Mouse (Mus musculus) midbrain, embryonic 15.5 days (tissue): ENCODE results near the gene Myzap. TPM values are rescaled to one million over a fixed set of nuclear protein-coding genes. Genes with fewer than 3 reads are reported as not detected.
"Not testable (repeated sequence)": the region's sequence is repeated elsewhere in the genome, so short reads cannot be mapped to it uniquely, and the experiment has no call there.

Source experiments
- ATAC-seq: fragments of 200-750 bp; cut with Nextera tagmentation; replicated peaks from 2 replicates; pipeline ENCODE4 v1.8.0; 2017; ENCODE audit warnings: moderate TSS enrichment
- H3K27ac ChIP-seq: fragments of 300-500 bp; sonication (generic); 2 replicates; pipeline ENCODE4 v1.5.1; 2015; ENCODE audit warnings: mild to moderate bottlenecking, inconsistent platforms
- H3K27me3 ChIP-seq: fragments of 300-500 bp; sonication (generic); replicated peaks from 2 replicates; pipeline ENCODE4 v1.6.1; 2015; ENCODE audit warnings: inconsistent platforms
- H3K36me3 ChIP-seq: fragments of 300-500 bp; sonication (generic); replicated peaks from 2 replicates; pipeline ENCODE4 v1.6.1; 2015; ENCODE audit warnings: inconsistent platforms
- H3K4me1 ChIP-seq: fragments of 300-500 bp; sonication (generic); 2 replicates; pipeline ENCODE4 v1.6.1; 2015; ENCODE audit warnings: inconsistent platforms
- H3K4me2 ChIP-seq: fragments of 300-500 bp; sonication (generic); 2 replicates; pipeline ENCODE4 v1.6.1; 2015; ENCODE audit warnings: inconsistent platforms, mild to moderate bottlenecking, moderate library complexity
- H3K4me3 ChIP-seq: fragments of 300-500 bp; sonication (generic); 2 replicates; pipeline ENCODE4 v1.5.1; 2015; ENCODE audit warnings: mild to moderate bottlenecking, inconsistent platforms
- H3K9ac ChIP-seq: fragments of 300-500 bp; sonication (generic); 2 replicates; pipeline ENCODE4 v1.6.1; 2015; ENCODE audit warnings: mild to moderate bottlenecking, inconsistent platforms
- H3K9me3 ChIP-seq: fragments of 300-500 bp; sonication (generic); 2 replicates; pipeline ENCODE4 v1.6.1; 2016; ENCODE audit warnings: inconsistent platforms
- WGBS: fragments of 180-500 bp; shearing (Covaris S2); methylation state at CpG from one replicate; pipeline ENCODE4 v1.1.7; 2015; ENCODE audit warnings: mixed read lengths; 5-methylcytosine and 5-hydroxymethylcytosine counted together
- polyA plus RNA-seq: library from polyadenylated mRNA; unstranded; fragments of >200 nt; fragmentation: Nextera tagmentation; extraction: Ambion mirVana; gene quantifications from 2 replicates; pipeline ENCODE4 v1.2.1, GENCODE M21; 2015

The Myzap gene
- polyA plus RNA-seq, 1 experiment from 2014 or later = 3.1 TPM

DNA sequence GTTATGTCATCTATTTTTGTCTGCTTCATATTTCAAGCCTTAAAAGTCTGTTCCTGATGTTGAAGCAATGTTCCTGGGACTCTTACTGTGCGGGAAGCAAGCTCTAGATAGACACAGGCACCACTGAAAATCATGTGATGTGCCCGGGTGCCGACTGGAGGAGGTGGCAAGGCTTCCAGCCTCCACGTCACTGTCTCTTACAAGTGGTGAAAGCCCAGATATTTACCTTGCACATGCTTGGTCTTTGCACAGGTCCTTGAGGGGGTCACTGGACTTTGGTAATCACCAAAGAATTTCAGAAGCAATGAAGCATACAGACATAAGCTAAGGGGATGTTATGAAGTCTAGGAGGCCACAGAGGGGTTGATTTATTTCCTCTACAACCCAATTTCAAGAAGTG lies 29.8 kb upstream of the Myzap start:
- Histone ChIP-seq H3K4me1 (no peaks in the 10 kb centered on the region), H3K9me3 (no peaks in the 10 kb centered on the region), H3K27ac (no peak overlapping the region), H3K4me3 (no peak overlapping the region), H3K36me3 (no peaks in the 10 kb centered on the region), H3K9ac (no peak overlapping the region), H3K4me2 (no peak overlapping the region), H3K27me3 (no peaks in the 10 kb centered on the region)
- 86% methylated on average over 4 of the region's 4 CpGs for WGBS
- no peak for ATAC-seq

DNA sequence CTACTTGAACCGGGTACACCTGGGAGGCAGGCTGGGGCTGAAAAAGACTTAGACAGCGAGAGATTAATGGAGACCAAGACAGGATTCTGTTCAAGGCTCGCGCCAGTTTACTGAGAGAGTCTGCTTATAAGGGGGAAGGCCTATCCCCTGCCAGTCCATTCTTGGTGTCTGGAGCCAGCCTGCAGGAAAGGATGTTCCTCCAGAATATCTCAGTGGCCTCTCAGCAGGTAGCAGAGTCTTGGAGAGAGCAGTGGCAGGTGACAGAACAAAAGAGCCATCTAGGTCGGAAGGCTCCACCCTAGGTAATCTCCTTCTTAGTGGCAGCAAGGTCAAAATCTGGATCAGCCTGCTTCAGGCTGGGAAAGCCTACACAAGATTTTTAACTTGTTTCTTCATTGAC lies 28.0 kb upstream of the Myzap start:
- not testable (repeated sequence) for H3K27ac ChIP-seq, H3K4me3 ChIP-seq, H3K4me2 ChIP-seq, ATAC-seq, H3K4me1 ChIP-seq, H3K27me3 ChIP-seq, H3K9ac ChIP-seq, H3K36me3 ChIP-seq, H3K9me3 ChIP-seq
- 83% methylated on average over 5 of the region's 5 CpGs for WGBS

DNA sequence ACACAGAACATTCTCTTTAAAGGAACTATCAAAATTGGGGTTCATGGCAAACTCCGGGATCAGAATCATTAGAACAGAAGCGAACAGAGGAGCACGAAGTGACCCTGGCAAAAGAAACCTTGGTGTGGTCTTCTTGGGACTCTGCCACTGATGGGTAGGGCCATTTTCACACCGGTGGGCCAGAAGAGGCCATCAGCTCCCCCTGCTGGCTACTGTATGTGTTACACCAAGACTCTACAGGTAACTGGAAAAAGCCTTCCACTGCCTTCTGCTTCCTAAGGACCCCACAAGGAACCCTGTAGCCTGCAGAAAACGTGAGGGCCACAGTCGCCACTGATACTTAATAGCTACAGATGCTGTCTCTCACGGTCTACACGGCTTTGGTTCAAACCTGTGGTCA lies 25.2 kb upstream of the Myzap start:
- H3K36me3 ChIP-seq = no peaks in the 10 kb centered on the region
- no peak overlapping the region for H3K4me3 ChIP-seq
- H3K4me2 ChIP-seq = no peak overlapping the region
- no peak overlapping the region for H3K27ac ChIP-seq
- no peaks in the 10 kb centered on the region for H3K4me1 ChIP-seq
- no peak for ATAC-seq
- no peaks in the 10 kb centered on the region for H3K9me3 ChIP-seq
- 57% methylated on average over 8 of the region's 8 CpGs for WGBS
- no peaks in the 10 kb centered on the region for H3K27me3 ChIP-seq
- H3K9ac ChIP-seq = no peak overlapping the region

GRCm38 (mm10) chr9:71616185-71616584 lies 24.0 kb upstream of the Myzap start:
- no peaks in the 10 kb centered on the region for H3K4me1 ChIP-seq
- WGBS = 6% methylated on average over 3 of the region's 3 CpGs

DNA sequence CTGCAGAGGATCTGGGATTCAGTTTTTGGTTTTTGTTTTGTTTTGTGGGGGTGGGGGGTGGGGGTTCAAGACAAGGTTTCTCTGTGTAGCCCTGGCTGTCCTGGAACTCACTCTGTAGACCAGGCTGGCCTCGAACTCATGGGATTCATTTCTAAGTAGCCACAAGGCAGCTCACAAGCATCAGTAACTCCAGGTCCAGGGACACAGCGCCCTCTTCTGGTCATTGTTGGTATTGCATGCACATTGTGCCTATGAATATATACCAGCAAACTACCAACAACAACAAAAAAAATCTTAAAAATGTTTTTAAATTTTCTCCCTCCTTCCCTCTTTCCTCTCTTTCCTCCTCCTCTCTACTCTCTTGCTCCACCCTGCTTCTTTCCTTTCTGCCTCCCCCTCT lies 22.5 kb upstream of the Myzap start:
- no peak for ATAC-seq
- no peak overlapping the region for H3K4me3 ChIP-seq
- H3K9ac ChIP-seq = no peak overlapping the region
- no peaks in the 10 kb centered on the region for H3K27me3 ChIP-seq
- H3K27ac ChIP-seq = no peak overlapping the region
- H3K4me1 ChIP-seq = no peaks in the 10 kb centered on the region
- H3K9me3 ChIP-seq = no peaks in the 10 kb centered on the region
- no peak overlapping the region for H3K4me2 ChIP-seq
- WGBS = 38% methylated on average over 2 of the region's 2 CpGs
- no peaks in the 10 kb centered on the region for H3K36me3 ChIP-seq

More at GRCm38 (mm10) chr9:71616185-71616584, 24.0 kb upstream of the Myzap start:
- Histone ChIP-seq H3K9ac (no peak overlapping the region), H3K36me3 (no peaks in the 10 kb centered on the region), H3K9me3 (no peaks in the 10 kb centered on the region), H3K4me2 (no peak overlapping the region), H3K27ac (no peak overlapping the region), H3K27me3 (no peaks in the 10 kb centered on the region), H3K4me3 (no peak overlapping the region)
- no peak for ATAC-seq

GRCm38 (mm10) chr9:71612981-71613380 lies 20.8 kb upstream of the Myzap start:
- Histone ChIP-seq H3K9ac (no peak overlapping the region), H3K4me3 (no peak overlapping the region), H3K4me2 (no peak overlapping the region), H3K27ac (no peak overlapping the region), H3K4me1 (no peaks in the 10 kb centered on the region), H3K36me3 (no peaks in the 10 kb centered on the region), H3K27me3 (no peaks in the 10 kb centered on the region), H3K9me3 (no peaks in the 10 kb centered on the region)
- ATAC-seq = no peak
- 90% methylated on average over 6 of the region's 6 CpGs for WGBS

DNA sequence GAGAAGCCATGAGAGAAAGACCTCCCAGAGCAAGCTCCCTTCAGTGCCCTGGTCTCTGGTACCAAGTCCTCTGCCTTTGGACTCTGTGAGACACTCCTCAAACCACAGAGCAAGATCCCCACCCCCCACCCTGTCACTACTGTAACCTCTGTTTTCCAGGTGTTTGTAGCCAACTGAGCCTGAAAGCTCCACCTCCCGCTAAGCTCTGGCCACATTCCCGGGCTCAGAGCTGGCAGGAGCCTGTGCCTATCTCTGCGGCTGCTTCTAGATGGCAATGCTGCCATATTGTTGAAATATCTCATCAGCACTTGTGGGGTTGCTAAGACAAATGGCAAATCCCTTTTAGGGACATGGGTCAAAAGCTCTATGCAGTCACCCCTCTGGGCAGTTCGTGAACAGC lies 19.7 kb upstream of the Myzap start:
- ATAC-seq = no peak
- 82% methylated on average over 4 of the region's 4 CpGs for WGBS
- no peaks in the 10 kb centered on the region for H3K36me3 ChIP-seq
- no peak overlapping the region for H3K4me3 ChIP-seq
- no peaks in the 10 kb centered on the region for H3K4me1 ChIP-seq
- no peaks in the 10 kb centered on the region for H3K9me3 ChIP-seq
- H3K4me2 ChIP-seq = no peak overlapping the region
- no peak overlapping the region for H3K27ac ChIP-seq
- no peaks in the 10 kb centered on the region for H3K27me3 ChIP-seq
- H3K9ac ChIP-seq = no peak overlapping the region

GRCm38 (mm10) chr9:71609010-71609409 lies 16.9 kb upstream of the Myzap start:
- no peaks in the 10 kb centered on the region for H3K27me3 ChIP-seq
- WGBS = 81% methylated on average over 6 of the region's 6 CpGs
- H3K27ac ChIP-seq = no peak overlapping the region
- no peak for ATAC-seq
- H3K9me3 ChIP-seq = no peaks in the 10 kb centered on the region
- no peaks in the 10 kb centered on the region for H3K4me1 ChIP-seq
- no peak overlapping the region for H3K4me2 ChIP-seq
- no peak overlapping the region for H3K4me3 ChIP-seq
- no peaks in the 10 kb centered on the region for H3K36me3 ChIP-seq
- H3K9ac ChIP-seq = no peak overlapping the region

DNA sequence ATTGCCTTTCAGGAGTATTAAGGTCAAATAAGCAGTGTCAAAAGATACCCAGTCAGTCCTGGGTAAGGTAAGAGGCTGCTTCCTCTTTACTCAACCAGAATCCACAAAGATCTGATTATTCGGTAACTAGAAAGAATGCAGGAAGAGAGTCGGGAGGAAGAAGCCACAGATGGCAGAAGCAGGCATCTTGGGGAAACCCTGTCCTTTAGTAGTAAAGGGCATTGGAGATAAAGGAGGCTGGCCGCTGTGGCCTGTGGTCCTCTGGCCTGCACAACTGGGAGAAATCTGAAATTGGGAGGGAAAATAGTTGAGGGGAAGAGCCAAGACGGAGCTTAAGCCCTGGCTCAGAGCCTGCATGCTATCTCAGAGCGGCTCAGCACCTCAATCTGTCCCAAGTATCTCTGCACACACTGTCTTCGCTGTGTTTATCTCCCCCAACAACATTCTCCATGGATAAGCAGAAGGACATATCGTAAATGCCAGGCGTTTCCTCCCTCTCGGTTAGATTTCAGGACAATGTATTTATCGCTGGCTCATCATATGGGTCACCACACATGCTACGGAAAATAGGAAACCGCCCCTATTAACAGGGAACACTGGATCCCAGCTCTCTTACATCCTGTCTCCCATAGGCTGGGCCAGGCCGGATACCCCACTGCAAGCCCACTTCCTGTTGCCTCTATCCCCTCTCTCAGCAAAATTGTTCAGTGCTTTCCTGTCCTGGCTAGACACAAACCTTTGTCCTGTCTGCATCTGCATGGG lies 14.3 kb upstream of the Myzap start:
- Histone ChIP-seq H3K9me3 (no peaks in the 10 kb centered on the region), H3K36me3 (no peaks in the 10 kb centered on the region), H3K27ac (no peak overlapping the region), H3K4me3 (no peak overlapping the region), H3K4me1 (no peaks in the 10 kb centered on the region), H3K27me3 (no peaks in the 10 kb centered on the region), H3K4me2 (no peak overlapping the region), H3K9ac (no peak overlapping the region)
- WGBS = 82% methylated on average over 13 of the region's 13 CpGs
- no peak for ATAC-seq

DNA sequence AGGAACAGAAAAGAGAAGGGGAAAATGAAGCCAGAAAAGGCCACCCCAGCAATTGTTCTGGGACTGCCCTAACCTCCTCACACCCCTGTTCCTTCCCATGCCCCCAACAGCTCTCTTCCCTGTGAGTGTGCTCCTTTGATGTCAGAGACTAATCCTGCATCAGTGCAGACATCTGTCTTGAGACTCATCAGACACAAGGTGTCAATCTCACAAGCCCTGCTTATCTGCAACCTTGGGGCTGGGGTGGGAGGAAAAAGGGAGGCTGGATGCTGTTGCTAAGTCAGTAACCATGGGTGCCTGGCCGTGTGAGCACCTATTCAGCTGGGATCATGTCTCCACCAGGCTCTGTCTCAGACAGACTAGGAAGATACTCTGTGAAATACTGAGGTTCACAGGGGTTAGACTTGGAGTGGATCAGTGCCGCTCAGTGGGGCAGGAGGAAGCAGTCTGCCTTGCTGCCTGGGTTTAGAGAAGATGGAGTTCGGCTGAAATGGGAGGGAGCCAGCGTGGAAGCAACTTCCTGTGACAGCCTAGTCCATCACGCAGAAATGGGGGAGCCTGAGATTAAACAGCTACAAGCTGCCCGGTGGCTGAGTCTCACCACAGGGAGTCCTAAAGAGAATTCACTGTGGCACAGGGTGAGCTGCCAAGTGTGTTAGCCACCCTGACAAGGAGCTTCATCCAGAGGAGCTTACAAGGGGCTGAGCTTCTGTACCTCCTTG lies 12.9 kb upstream of the Myzap start:
- WGBS = 37% methylated on average over 6 of the region's 6 CpGs
- H3K9ac ChIP-seq = no peak overlapping the region
- H3K4me3 ChIP-seq = no peak overlapping the region
- H3K27ac ChIP-seq = no peak overlapping the region
- H3K36me3 ChIP-seq = no peaks in the 10 kb centered on the region
- no peaks in the 10 kb centered on the region for H3K27me3 ChIP-seq
- H3K4me2 ChIP-seq = no peak overlapping the region
- ATAC-seq = no peak
- no peaks in the 10 kb centered on the region for H3K4me1 ChIP-seq
- no peaks in the 10 kb centered on the region for H3K9me3 ChIP-seq

GRCm38 (mm10) chr9:71599861-71600260 lies 7.7 kb upstream of the Myzap start:
- WGBS = 85% methylated on average over 7 of the region's 7 CpGs

GRCm38 (mm10) chr9:71596888-71597287 lies 4.7 kb upstream of the Myzap start:
- peaks cover 9% of the 10 kb centered on the region; the same call in 1 of the 2 replicates for H3K4me1 ChIP-seq
- H3K27ac ChIP-seq = no peak overlapping the region
- H3K9me3 ChIP-seq = no peaks in the 10 kb centered on the region
- no peak overlapping the region for H3K4me2 ChIP-seq
- no peaks in the 10 kb centered on the region for H3K36me3 ChIP-seq
- H3K27me3 ChIP-seq = no peaks in the 10 kb centered on the region; the same call in 1 of the 2 replicates
- no peak overlapping the region for H3K9ac ChIP-seq
- no peak overlapping the region for H3K4me3 ChIP-seq
- 73% methylated on average over 6 of the region's 6 CpGs for WGBS
- no peak for ATAC-seq

More at GRCm38 (mm10) chr9:71599861-71600260, 7.7 kb upstream of the Myzap start:
- no peak overlapping the region for H3K9ac ChIP-seq
- no peaks in the 10 kb centered on the region for H3K4me1 ChIP-seq
- H3K27me3 ChIP-seq = no peaks in the 10 kb centered on the region
- H3K36me3 ChIP-seq = no peaks in the 10 kb centered on the region
- no peak overlapping the region for H3K4me3 ChIP-seq
- H3K9me3 ChIP-seq = no peaks in the 10 kb centered on the region
- H3K4me2 ChIP-seq = no peak overlapping the region
- no peak for ATAC-seq
- no peak overlapping the region for H3K27ac ChIP-seq
